Mouse (Mus musculus) lung, postnatal 14 days (tissue): ENCODE data around the gene Dclre1b.
"Not testable (repeated sequence)": the region's sequence is repeated elsewhere in the genome, so short reads cannot be mapped to it uniquely, and the experiment has no call there.

Experiments used
- DNase-seq: peaks from one replicate; pipeline ENCODE4 v3.0.0; 2021

The Dclre1b gene

GRCm38 (mm10) chr3:103805671-103806070, 3.6 kb downstream of the Dclre1b start:
- no peak for DNase-seq

- DNase-seq, result peak; percentile 8
These were observed 6.4 kb downstream of the Dclre1b start for GRCm38 (mm10) chr3:103802861-103803260.

GRCm38 (mm10) chr3:103801631-103802531, 7.4 kb downstream of the Dclre1b start:
- peak; percentile 77 for DNase-seq

- DNase-seq, result no peak
These were observed 9.7 kb downstream of the Dclre1b start for GRCm38 (mm10) chr3:103799507-103799906.

- no peak for DNase-seq
These were observed 12.9 kb downstream of the Dclre1b start for GRCm38 (mm10) chr3:103796389-103796788.

GRCm38 (mm10) chr3:103792566-103792965, 16.7 kb downstream of the Dclre1b start:
- DNase-seq, result no peak

GRCm38 (mm10) chr3:103792111-103792406, 17.2 kb downstream of the Dclre1b start:
- DNase-seq, result not testable (repeated sequence)

- DNase-seq, result peak; percentile 95
These were observed 17.8 kb downstream of the Dclre1b start, which contains the start of gene Hipk1 for GRCm38 (mm10) chr3:103791230-103792110. Gene Hipk1 (minus strand): TSS chr3:103791563.

- DNase-seq, result peak; percentile 33
These were observed 18.7 kb downstream of the Dclre1b start for GRCm38 (mm10) chr3:103790346-103791145.

GRCm38 (mm10) chr3:103789891-103790345, 19.3 kb downstream of the Dclre1b start:
- peak; percentile 73 for DNase-seq

- DNase-seq, result no peak
These were observed 20.1 kb downstream of the Dclre1b start for GRCm38 (mm10) chr3:103789096-103789495.

GRCm38 (mm10) chr3:103787225-103787624, 22.0 kb downstream of the Dclre1b start:
- peak; percentile 46 for DNase-seq

GRCm38 (mm10) chr3:103782844-103783609, 26.2 kb downstream of the Dclre1b start:
- no peak for DNase-seq

GRCm38 (mm10) chr3:103780777-103781176, 28.5 kb downstream of the Dclre1b start:
- no peak for DNase-seq

- no peak for DNase-seq
These were observed 29.0 kb downstream of the Dclre1b start for GRCm38 (mm10) chr3:103780271-103780670.

- no peak for DNase-seq
These were observed 30.1 kb downstream of the Dclre1b start for GRCm38 (mm10) chr3:103779183-103779582.

GRCm38 (mm10) chr3:103778660-103779059, 30.6 kb downstream of the Dclre1b start:
- no peak for DNase-seq

GRCm38 (mm10) chr3:103777940-103778339, 31.3 kb downstream of the Dclre1b start:
- no peak for DNase-seq

- no peak for DNase-seq
These were observed 35.2 kb downstream of the Dclre1b start for GRCm38 (mm10) chr3:103774009-103774408.

- DNase-seq, result no peak
These were observed 35.7 kb downstream of the Dclre1b start for GRCm38 (mm10) chr3:103773508-103773907.

GRCm38 (mm10) chr3:103772846-103773245, 36.4 kb downstream of the Dclre1b start:
- no peak for DNase-seq
